Mouse (Mus musculus) T-cell, adult 66 days (primary cell): Measurements from ENCODE around the gene Hist1h1a. TPM values are rescaled to one million over a fixed set of nuclear protein-coding genes. Genes with fewer than 3 reads are reported as not detected.

Experiments
- total RNA-seq, 2 experiments: library from RNA; stranded (reverse); gene quantifications; 3 replicates in 1 of 2; 4 replicates in 1 of 2; pipeline ENCODE4 v1.2.4; 2023

The Hist1h1a gene
- 10 to 100 TPM; 23.6 to 46.7 TPM for total RNA-seq

GRCm38 (mm10) chr13:23763586-23764323, at the start of gene Hist1h1a:
Gene Hist1h1a (plus strand): TSS chr13:23763666.

GRCm38 (mm10) chr13:23738677-23739068, 24.8 kb upstream of the Hist1h1a start, which contains the start of gene Hist1h1c:
Gene Hist1h1c (plus strand): TSS chr13:23738808.

GRCm38 (mm10) chr13:23745381-23746161, 17.9 kb upstream of the Hist1h1a start, which contains the start of gene Hist1h3c:
Gene Hist1h3c (minus strand): TSS chr13:23745602.

GRCm38 (mm10) chr13:23746201-23747080, 17.0 kb upstream of the Hist1h1a start, which contains the start of gene Hist1h2bb:
Gene Hist1h2bb (plus strand): TSS chr13:23746734.

GRCm38 (mm10) chr13:23750839-23751477, 12.5 kb upstream of the Hist1h1a start, which contains the start of gene Hist1h2ab:
Gene Hist1h2ab (plus strand): TSS chr13:23751126.

GRCm38 (mm10) chr13:23752067-23752741, 11.3 kb upstream of the Hist1h1a start, which contains the start of gene Hist1h3b:
Gene Hist1h3b (plus strand): TSS chr13:23752267.

GRCm38 (mm10) chr13:23756790-23757189, 6.7 kb upstream of the Hist1h1a start, which contains the start of gene Hist1h4b:
Gene Hist1h4b (plus strand): TSS chr13:23757013.

GRCm38 (mm10) chr13:23760972-23761864, 2.2 kb upstream of the Hist1h1a start, which contains the start of gene Hist1h4a:
Gene Hist1h4a (minus strand): TSS chr13:23761230.

GRCm38 (mm10) chr13:23761871-23762821, 1.3 kb upstream of the Hist1h1a start, which contains the start of gene Hist1h3a:
Gene Hist1h3a (minus strand): TSS chr13:23762386.

GRCm38 (mm10) chr13:23769613-23770012, 6.1 kb downstream of the Hist1h1a start, which contains the start of gene Trim38:
Gene Trim38 (plus strand): TSS chr13:23769913.

GRCm38 (mm10) chr13:23806422-23807052, 43.1 kb downstream of the Hist1h1a start, which contains the start of gene Slc17a2:
Gene Slc17a2 (plus strand): TSS chr13:23806993.

Other genes with a start within 250 kb of the Hist1h1a start
- gene Hist1h4h, start 232.6 kb upstream of the Hist1h1a start, total RNA-seq: 100 to 1,000 TPM; 263 to 347 TPM
- gene Hist1h2af, start 229.8 kb upstream of the Hist1h1a start, total RNA-seq: 10 to 100 TPM; 25.3 to 89.5 TPM
- 10 to 100 TPM; 15.6 to 26.1 TPM for gene Hist1h3g, start 228.2 kb upstream of the Hist1h1a start, total RNA-seq
- 10 to 100 TPM in 1 of 2 experiments, 1 to 10 TPM in 1; 7.0 to 13.4 TPM for gene Hist1h2bh, start 220.3 kb upstream of the Hist1h1a start, total RNA-seq
- 10 to 100 TPM; 62.8 to 92.1 TPM for gene Hist1h3f, start 219.6 kb upstream of the Hist1h1a start, total RNA-seq
- 100 to 1,000 TPM in 1 of 2 experiments, 10 to 100 TPM in 1; 83.0 to 211 TPM for gene Hist1h4f, start 212.0 kb upstream of the Hist1h1a start, total RNA-seq
- 10 to 100 TPM in 1 of 2 experiments, 1 to 10 TPM in 1; 7.2 to 15.8 TPM for gene Hist1h1d, start 210.4 kb upstream of the Hist1h1a start, total RNA-seq
- gene Hist1h3e, start 201.3 kb upstream of the Hist1h1a start, total RNA-seq: 100 to 1,000 TPM; 113 to 162 TPM
- gene Hist1h2ae, start 192.4 kb upstream of the Hist1h1a start, total RNA-seq: 10 to 100 TPM; 10.2 to 27.9 TPM
- 100 to 1,000 TPM; 171 to 249 TPM for gene Hist1h2bg, start 192.3 kb upstream of the Hist1h1a start, total RNA-seq
- gene Hist1h2bf, start 189.5 kb upstream of the Hist1h1a start, total RNA-seq: 100 to 1,000 TPM in 1 of 2 experiments, 10 to 100 TPM in 1; 79.7 to 145 TPM
- 1 to 10 TPM in 1 of 2 experiments, not detected in 1; 10.0 TPM for gene Hist1h2ad, start 189.3 kb upstream of the Hist1h1a start, total RNA-seq
- 10 to 100 TPM in 1 of 2 experiments, 1 to 10 TPM in 1; 4.9 to 12.6 TPM for gene Hist1h3d, start 187.9 kb upstream of the Hist1h1a start, total RNA-seq
- gene Hist1h4d, start 182.1 kb upstream of the Hist1h1a start, total RNA-seq: 100 to 1,000 TPM; 122 to 174 TPM
- gene Hist1h2be, start 142.5 kb upstream of the Hist1h1a start, total RNA-seq: 10 to 100 TPM; 16.7 to 27.0 TPM
- 100 to 1,000 TPM; 103 to 169 TPM for gene Hist1h1e, start 141.1 kb upstream of the Hist1h1a start, total RNA-seq
- 10 to 100 TPM; 10.3 to 12.2 TPM for gene Hist1h2ac, start 79.7 kb upstream of the Hist1h1a start, total RNA-seq
- 10 to 100 TPM in 1 of 2 experiments, 1 to 10 TPM in 1; 8.2 to 15.2 TPM for gene Hist1h2bc, start 79.5 kb upstream of the Hist1h1a start, total RNA-seq
- not detected for gene Hist1h1t, start 67.9 kb upstream of the Hist1h1a start, total RNA-seq
- 100 to 1,000 TPM; 113 to 135 TPM for gene Hist1h4c, start 65.2 kb upstream of the Hist1h1a start, total RNA-seq
- gene Hfe, start 52.8 kb upstream of the Hist1h1a start, total RNA-seq: 1 to 10 TPM; 1.4 to 2.5 TPM
- gene Hist1h1c, start 24.9 kb upstream of the Hist1h1a start, total RNA-seq: 100 to 1,000 TPM; 569 to 655 TPM
- gene Hist1h3c, start 18.1 kb upstream of the Hist1h1a start, total RNA-seq: 10 to 100 TPM in 1 of 2 experiments, 1 to 10 TPM in 1; 9.0 to 44.3 TPM
- 10 to 100 TPM; 34.2 to 89.5 TPM for gene Hist1h2bb, start 16.9 kb upstream of the Hist1h1a start, total RNA-seq
- gene Hist1h2ab, start 12.5 kb upstream of the Hist1h1a start, total RNA-seq: 100 to 1,000 TPM in 1 of 2 experiments, 10 to 100 TPM in 1; 38.6 to 105 TPM
- gene Hist1h3b, start 11.4 kb upstream of the Hist1h1a start, total RNA-seq: 100 to 1,000 TPM in 1 of 2 experiments, 10 to 100 TPM in 1; 28.4 to 127 TPM
- gene Hist1h4b, start 6.7 kb upstream of the Hist1h1a start, total RNA-seq: 100 to 1,000 TPM in 1 of 2 experiments, 10 to 100 TPM in 1; 24.4 to 105 TPM
- gene Hist1h4a, start 2.4 kb upstream of the Hist1h1a start, total RNA-seq: 100 to 1,000 TPM in 1 of 2 experiments, 10 to 100 TPM in 1; 85.2 to 131 TPM
- 100 to 1,000 TPM; 140 to 197 TPM for gene Hist1h3a, start 1.3 kb upstream of the Hist1h1a start, total RNA-seq
- gene Trim38, start 6.2 kb downstream of the Hist1h1a start, total RNA-seq: not detected
- not detected for gene Slc17a2, start 43.3 kb downstream of the Hist1h1a start, total RNA-seq
- gene Slc17a3, start 75.8 kb downstream of the Hist1h1a start, total RNA-seq: not detected
- not detected for gene Slc17a1, start 104.1 kb downstream of the Hist1h1a start, total RNA-seq
- gene Slc17a4, start 151.3 kb downstream of the Hist1h1a start, total RNA-seq: not detected
- not detected for gene Hist1h2ba, start 170.5 kb downstream of the Hist1h1a start, total RNA-seq
- gene Hist1h2aa, start 170.8 kb downstream of the Hist1h1a start, total RNA-seq: not detected
- gene Scgn, start 227.5 kb downstream of the Hist1h1a start, total RNA-seq: not detected